Mouse (Mus musculus) hindbrain, embryonic 13.5 days (tissue): ENCODE measurements around the gene Slc1a2. TPM values are rescaled to one million over a fixed set of nuclear protein-coding genes. Genes with fewer than 3 reads are reported as not detected.

Source experiments
- ATAC-seq: fragments of 200-750 bp; cut with Nextera tagmentation; 2 replicates; pipeline ENCODE4 v1.8.0; 2017; ENCODE audit warnings: moderate TSS enrichment; ENCODE audit not compliant: low FRiP score
- H3K27ac ChIP-seq: fragments of 300-500 bp; sonication (generic); 2 replicates; pipeline ENCODE4 v1.5.1; 2015; ENCODE audit warnings: inconsistent platforms, mild to moderate bottlenecking, moderate library complexity
- H3K27me3 ChIP-seq: fragments of 300-500 bp; sonication (generic); 2 replicates; pipeline ENCODE4 v1.6.1; 2015; ENCODE audit warnings: mild to moderate bottlenecking, inconsistent platforms
- H3K36me3 ChIP-seq: fragments of 300-500 bp; sonication (generic); 2 replicates; pipeline ENCODE4 v1.6.1; 2015; ENCODE audit warnings: mild to moderate bottlenecking, inconsistent platforms
- H3K4me1 ChIP-seq: fragments of 300-500 bp; sonication (generic); replicated peaks from 2 replicates; pipeline ENCODE4 v1.6.1; 2015; ENCODE audit warnings: inconsistent platforms
- H3K4me2 ChIP-seq: fragments of 300-500 bp; sonication (generic); 2 replicates; pipeline ENCODE4 v1.6.1; 2015; ENCODE audit warnings: inconsistent platforms, mild to moderate bottlenecking, moderate library complexity
- H3K4me3 ChIP-seq: fragments of 300-500 bp; sonication (generic); 2 replicates; pipeline ENCODE4 v1.5.1; 2015; ENCODE audit warnings: mild to moderate bottlenecking, inconsistent platforms
- H3K9ac ChIP-seq: fragments of 300-500 bp; sonication (generic); 2 replicates; pipeline ENCODE4 v1.6.1; 2015; ENCODE audit warnings: mild to moderate bottlenecking, inconsistent platforms
- H3K9me3 ChIP-seq: fragments of 300-500 bp; sonication (generic); 2 replicates; pipeline ENCODE4 v1.6.1; 2016; ENCODE audit warnings: inconsistent platforms
- WGBS: fragments of 180-500 bp; shearing (Covaris S2); methylation state at CpG from one replicate; pipeline ENCODE4 v1.1.7; 2015; 5-methylcytosine and 5-hydroxymethylcytosine counted together
- polyA plus RNA-seq: library from polyadenylated mRNA; unstranded; fragments of >200 nt; fragmentation: Nextera tagmentation; extraction: Ambion mirVana; gene quantifications from 2 replicates; pipeline ENCODE4 v1.2.1, GENCODE M21; 2015

Slc1a2 gene
- polyA plus RNA-seq, 1 experiment from 2014 or later: 25.2 TPM

DNA sequence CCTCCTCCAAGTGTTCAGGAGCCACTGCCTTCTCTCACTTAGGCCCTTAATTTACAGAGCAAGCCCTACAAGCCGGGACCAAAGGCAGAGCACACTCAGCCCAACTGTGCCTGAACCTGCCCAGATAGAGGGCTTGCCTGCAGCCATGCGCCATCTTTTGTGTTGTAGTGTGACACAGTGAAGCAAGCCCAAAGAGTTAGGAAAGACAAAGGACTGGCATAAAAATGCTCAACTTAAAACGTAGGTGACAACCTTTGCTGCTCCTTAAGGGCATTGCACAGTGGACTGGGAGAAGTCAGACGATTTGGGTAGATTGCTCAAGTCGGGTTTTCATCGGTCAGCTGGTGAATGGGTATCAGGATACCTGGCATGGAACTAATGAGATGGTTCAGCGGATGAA lies 41.5 kb downstream of the Slc1a2 start:
- WGBS: 88% methylated on average over 7 of the region's 7 CpGs
- Histone ChIP-seq H3K36me3 (no peaks in the 10 kb centered on the region), H3K27me3 (no peaks in the 10 kb centered on the region), H3K9ac (no peak overlapping the region), H3K4me1 (no peaks in the 10 kb centered on the region), H3K27ac (no peak overlapping the region), H3K4me3 (no peak overlapping the region), H3K9me3 (no peaks in the 10 kb centered on the region), H3K4me2 (no peak overlapping the region)
- no peak for ATAC-seq

- Histone ChIP-seq H3K9ac (no peak overlapping the region), H3K4me2 (no peak overlapping the region), H3K4me3 (no peak overlapping the region), H3K27ac (no peak overlapping the region), H3K36me3 (no peaks in the 10 kb centered on the region), H3K27me3 (no peaks in the 10 kb centered on the region), H3K9me3 (no peaks in the 10 kb centered on the region), H3K4me1 (no peaks in the 10 kb centered on the region)
- WGBS: 94% methylated on average over 2 of the region's 2 CpGs
- ATAC-seq: no peak
Observed at GRCm38 (mm10) chr2:102700695-102701094, 42.2 kb downstream of the Slc1a2 start.

DNA sequence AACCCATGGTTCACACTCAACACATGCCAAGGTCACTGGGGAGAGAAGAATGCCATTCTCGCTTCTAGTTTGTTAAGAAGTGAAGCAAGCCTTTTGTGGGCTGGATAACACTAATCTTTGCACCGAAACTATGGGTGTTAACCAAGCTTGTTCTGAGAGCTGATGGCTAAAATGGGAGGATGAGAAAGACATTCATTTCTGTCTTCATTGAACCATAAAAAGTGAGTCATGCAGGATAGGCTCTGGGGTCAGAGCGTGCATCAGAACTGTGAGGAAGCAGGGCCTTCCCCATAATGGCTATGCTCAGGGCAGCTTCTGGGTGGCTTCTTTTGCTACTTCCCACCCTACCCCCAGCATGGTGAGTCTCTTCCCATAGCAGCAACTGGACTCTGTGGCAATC lies 42.9 kb downstream of the Slc1a2 start:
- Histone ChIP-seq H3K27ac (no peak overlapping the region), H3K36me3 (no peaks in the 10 kb centered on the region), H3K4me1 (no peaks in the 10 kb centered on the region), H3K9ac (no peak overlapping the region), H3K4me2 (no peak overlapping the region), H3K4me3 (no peak overlapping the region), H3K9me3 (no peaks in the 10 kb centered on the region), H3K27me3 (no peaks in the 10 kb centered on the region)
- 90% methylated on average over 3 of the region's 3 CpGs for WGBS
- no peak for ATAC-seq

GRCm38 (mm10) chr2:102703556-102703955 lies 45.1 kb downstream of the Slc1a2 start:
- Histone ChIP-seq H3K36me3 (no peaks in the 10 kb centered on the region), H3K4me3 (no peak overlapping the region), H3K4me1 (no peaks in the 10 kb centered on the region), H3K9ac (no peak overlapping the region), H3K4me2 (no peak overlapping the region), H3K27me3 (no peaks in the 10 kb centered on the region), H3K9me3 (no peaks in the 10 kb centered on the region), H3K27ac (no peak overlapping the region)
- 70% methylated on average over 3 of the region's 3 CpGs for WGBS
- ATAC-seq: no peak

DNA sequence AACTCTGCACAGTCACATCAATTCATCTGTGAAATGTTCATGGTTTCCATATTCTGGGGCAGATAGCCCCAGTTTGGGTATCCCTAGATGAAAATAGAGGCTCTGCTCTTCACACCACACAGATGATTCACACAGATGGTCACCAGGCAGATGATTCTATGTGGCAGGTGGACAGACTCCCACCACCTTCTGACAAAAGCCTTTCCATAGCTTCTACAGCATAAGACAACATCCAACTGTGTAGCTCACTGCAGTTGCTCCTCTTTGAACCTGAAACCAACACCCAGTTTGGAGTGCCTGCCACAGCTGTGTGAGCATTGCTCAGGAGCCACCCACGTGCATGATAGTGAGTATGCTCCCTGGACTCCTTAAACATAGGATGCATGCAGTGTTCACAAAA lies 46.3 kb downstream of the Slc1a2 start:
- Histone ChIP-seq H3K36me3 (no peaks in the 10 kb centered on the region), H3K4me2 (no peak overlapping the region), H3K9ac (no peak overlapping the region), H3K4me1 (no peaks in the 10 kb centered on the region), H3K9me3 (no peaks in the 10 kb centered on the region), H3K27me3 (no peaks in the 10 kb centered on the region), H3K27ac (no peak overlapping the region), H3K4me3 (no peak overlapping the region)
- 80% methylated on average over 1 of the region's 1 CpGs for WGBS
- ATAC-seq: no peak

- Histone ChIP-seq H3K4me1 (no peaks in the 10 kb centered on the region), H3K9ac (no peak overlapping the region), H3K4me3 (no peak overlapping the region), H3K4me2 (no peak overlapping the region), H3K27me3 (no peaks in the 10 kb centered on the region), H3K9me3 (no peaks in the 10 kb centered on the region), H3K27ac (no peak overlapping the region), H3K36me3 (no peaks in the 10 kb centered on the region)
- no peak for ATAC-seq
- 85% methylated on average over 5 of the region's 5 CpGs for WGBS
Observed at GRCm38 (mm10) chr2:102711511-102711910, 53.1 kb downstream of the Slc1a2 start.

DNA sequence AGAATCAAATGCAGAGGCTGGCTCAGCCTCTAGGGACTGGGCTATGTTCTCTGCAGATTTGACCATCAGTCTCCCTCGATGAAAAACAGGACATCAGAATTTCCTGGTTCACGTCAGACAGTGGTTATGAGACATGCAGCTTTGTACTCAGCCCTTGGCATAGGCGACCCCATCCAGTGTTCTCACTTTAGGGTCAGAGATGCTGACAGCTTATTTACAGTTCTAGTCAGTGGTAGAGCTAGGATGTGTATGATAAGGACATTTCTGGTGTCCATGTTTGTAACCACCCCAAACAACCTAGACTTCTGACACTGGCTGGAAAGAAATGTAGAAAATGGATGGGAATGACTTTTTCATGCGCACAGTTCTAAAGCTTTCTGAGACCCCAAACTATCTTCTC lies 53.6 kb downstream of the Slc1a2 start:
- no peaks in the 10 kb centered on the region for H3K9me3 ChIP-seq
- no peak overlapping the region for H3K27ac ChIP-seq
- H3K36me3 ChIP-seq: no peaks in the 10 kb centered on the region
- no peak for ATAC-seq
- H3K4me3 ChIP-seq: no peak overlapping the region
- no peak overlapping the region for H3K9ac ChIP-seq
- 87% methylated on average over 4 of the region's 4 CpGs for WGBS
- no peaks in the 10 kb centered on the region for H3K4me1 ChIP-seq
- no peaks in the 10 kb centered on the region for H3K27me3 ChIP-seq
- no peak overlapping the region for H3K4me2 ChIP-seq

DNA sequence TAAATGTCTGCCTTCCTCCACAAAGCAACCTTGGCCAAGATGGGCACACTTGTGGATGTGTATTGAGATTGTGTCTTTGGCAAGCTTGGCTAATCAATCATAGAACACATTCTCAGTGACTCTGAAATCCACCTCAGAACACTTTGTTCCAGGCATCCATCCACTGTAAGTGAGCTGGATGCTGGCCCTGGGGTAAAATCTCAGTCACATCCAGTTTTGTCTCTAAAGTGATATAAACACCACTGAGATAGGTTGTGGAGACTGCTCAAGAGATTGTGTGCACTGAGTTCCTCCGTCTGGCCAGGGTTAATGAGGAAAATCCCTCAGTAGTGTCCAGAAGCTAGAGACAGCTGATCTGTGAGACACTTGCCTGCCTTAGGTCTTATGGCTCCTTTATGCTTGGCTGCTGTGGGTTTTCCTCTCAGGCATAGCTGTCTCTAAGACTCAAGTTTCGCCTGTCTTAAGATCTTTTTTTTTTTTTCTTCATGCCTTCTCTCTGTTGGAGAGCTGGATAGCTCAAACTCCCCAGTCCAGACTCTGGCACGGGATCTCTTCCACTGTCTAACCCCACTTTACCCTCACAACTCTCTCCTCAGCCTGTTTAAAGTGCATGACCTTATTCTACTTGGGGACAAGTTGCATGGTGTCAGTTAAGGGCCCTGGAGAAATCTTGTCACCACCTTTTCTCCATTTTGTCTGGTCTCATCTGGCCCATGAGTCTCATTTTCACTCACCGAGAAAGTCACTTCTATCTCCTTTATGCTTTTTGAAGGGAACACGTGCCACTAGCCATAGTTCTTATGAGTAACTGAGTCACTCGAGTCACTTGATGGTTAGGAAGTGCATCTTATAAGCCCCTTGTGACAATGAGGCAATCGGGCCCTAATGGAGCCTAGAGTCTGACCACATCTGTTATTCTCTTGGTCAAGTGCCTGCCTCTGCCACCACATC lies 54.5 kb downstream of the Slc1a2 start:
- Histone ChIP-seq H3K27me3 (no peaks in the 10 kb centered on the region), H3K4me1 (no peaks in the 10 kb centered on the region), H3K9ac (no peak overlapping the region), H3K4me2 (no peak overlapping the region), H3K4me3 (no peak overlapping the region), H3K36me3 (no peaks in the 10 kb centered on the region), H3K27ac (no peak overlapping the region), H3K9me3 (no peaks in the 10 kb centered on the region)
- ATAC-seq: no peak
- WGBS: 81% methylated on average over 7 of the region's 7 CpGs

DNA sequence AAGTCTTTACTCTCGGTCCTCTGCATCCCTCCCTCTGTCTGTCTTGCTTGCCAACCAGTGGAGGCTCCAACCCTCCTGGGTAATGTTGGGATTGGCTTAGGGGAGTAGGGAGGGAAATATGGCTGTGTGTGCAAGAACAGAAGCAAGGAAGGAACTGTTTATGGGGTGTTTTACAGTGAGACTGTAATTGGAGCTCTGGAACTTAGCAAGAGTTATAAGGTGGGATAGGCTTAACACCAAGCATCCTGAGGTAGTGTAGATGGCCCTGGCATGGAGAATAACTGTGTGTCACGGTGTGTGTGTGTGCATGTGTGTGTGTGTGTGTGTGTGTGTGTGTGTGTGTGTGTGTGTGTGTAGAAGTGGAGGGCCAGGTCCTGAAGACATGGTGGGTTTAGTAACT lies 55.9 kb downstream of the Slc1a2 start:
- no peak for ATAC-seq
- H3K9me3 ChIP-seq: no peaks in the 10 kb centered on the region
- H3K27me3 ChIP-seq: no peaks in the 10 kb centered on the region
- 89% methylated on average over 2 of the region's 2 CpGs for WGBS
- H3K9ac ChIP-seq: no peak overlapping the region
- no peak overlapping the region for H3K4me2 ChIP-seq
- no peak overlapping the region for H3K4me3 ChIP-seq
- no peaks in the 10 kb centered on the region for H3K4me1 ChIP-seq
- no peak overlapping the region for H3K27ac ChIP-seq
- no peaks in the 10 kb centered on the region for H3K36me3 ChIP-seq

DNA sequence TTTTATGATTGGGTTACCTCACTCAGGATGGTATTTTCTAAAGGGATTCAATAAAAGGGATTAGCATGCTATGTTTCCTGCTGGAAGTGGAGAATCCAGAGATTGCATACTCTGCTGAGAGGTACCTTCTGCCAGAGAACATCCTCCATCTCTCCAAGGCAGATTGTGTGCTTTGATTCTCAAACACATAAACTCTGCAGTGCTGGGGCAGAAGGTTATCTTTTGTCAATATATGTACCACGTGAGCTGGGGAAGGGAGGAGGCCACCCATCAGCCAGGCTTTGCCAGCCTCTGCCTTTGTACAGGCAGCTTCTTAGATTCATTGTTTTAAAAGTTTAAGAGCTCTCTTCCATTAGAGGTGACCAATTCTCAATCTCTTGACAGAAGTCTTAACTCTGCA lies 57.3 kb downstream of the Slc1a2 start:
- no peaks in the 10 kb centered on the region for H3K9me3 ChIP-seq
- no peak overlapping the region for H3K4me2 ChIP-seq
- H3K4me3 ChIP-seq: no peak overlapping the region
- no peaks in the 10 kb centered on the region for H3K4me1 ChIP-seq
- H3K9ac ChIP-seq: no peak overlapping the region
- no peaks in the 10 kb centered on the region for H3K27me3 ChIP-seq
- H3K36me3 ChIP-seq: no peaks in the 10 kb centered on the region
- no peak for ATAC-seq
- whole genome bisulfite sequencing: 58% methylated on average over 1 of the region's 1 CpGs
- H3K27ac ChIP-seq: no peak overlapping the region

DNA sequence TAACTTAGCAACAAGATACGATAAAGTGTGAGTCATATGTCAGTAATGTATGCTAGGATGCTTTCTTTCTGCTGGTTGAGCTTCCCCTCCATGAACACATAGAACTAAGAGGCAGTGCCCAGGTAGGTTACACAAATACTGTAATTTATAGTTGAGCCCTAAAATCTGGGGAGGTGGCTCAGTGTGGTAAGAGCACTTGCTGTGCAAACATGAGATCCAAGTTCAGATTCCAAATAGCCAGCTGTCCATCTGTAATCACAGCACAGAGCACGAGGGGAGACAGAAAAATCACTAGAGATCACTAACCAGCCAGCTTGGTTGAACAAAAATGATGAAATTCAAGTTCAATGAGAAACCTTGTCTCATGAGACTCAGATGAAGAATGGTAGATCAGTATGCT lies 63.4 kb downstream of the Slc1a2 start:
- ATAC-seq: no peak
- no peak overlapping the region for H3K4me2 ChIP-seq
- H3K36me3 ChIP-seq: no peaks in the 10 kb centered on the region
- H3K9ac ChIP-seq: no peak overlapping the region
- no peaks in the 10 kb centered on the region for H3K27me3 ChIP-seq
- H3K4me3 ChIP-seq: no peak overlapping the region
- no peak overlapping the region for H3K27ac ChIP-seq
- 78% methylated on average over 2 of the region's 2 CpGs for WGBS
- H3K9me3 ChIP-seq: no peaks in the 10 kb centered on the region
- no peaks in the 10 kb centered on the region for H3K4me1 ChIP-seq

DNA sequence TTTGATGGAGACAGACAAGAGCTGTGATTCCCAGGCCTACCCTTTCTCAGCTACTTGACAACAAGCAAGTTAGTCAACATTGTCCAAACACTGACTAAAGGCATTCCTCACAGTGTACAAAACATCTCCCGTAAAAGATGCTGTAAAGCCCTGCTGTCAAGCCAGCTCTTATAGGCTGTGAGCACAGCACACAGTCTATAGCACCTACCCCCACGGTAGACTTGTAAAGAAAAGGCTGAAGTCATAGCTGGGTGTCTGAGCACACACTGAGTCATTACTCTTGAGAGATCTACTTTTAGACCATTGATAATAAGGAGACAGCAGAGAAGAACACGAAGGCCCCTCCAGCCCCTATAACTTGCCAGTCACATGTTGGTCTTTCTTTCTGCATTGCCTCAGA lies 66.6 kb downstream of the Slc1a2 start:
- Histone ChIP-seq H3K9me3 (no peaks in the 10 kb centered on the region), H3K4me3 (no peak overlapping the region), H3K36me3 (no peaks in the 10 kb centered on the region), H3K27me3 (no peaks in the 10 kb centered on the region), H3K27ac (no peak overlapping the region), H3K4me2 (no peak overlapping the region), H3K9ac (no peak overlapping the region), H3K4me1 (peaks cover 1% of the 10 kb centered on the region; the same call in 1 of the 2 replicates)
- no peak for ATAC-seq
- WGBS: 76% methylated on average over 3 of the region's 3 CpGs

DNA sequence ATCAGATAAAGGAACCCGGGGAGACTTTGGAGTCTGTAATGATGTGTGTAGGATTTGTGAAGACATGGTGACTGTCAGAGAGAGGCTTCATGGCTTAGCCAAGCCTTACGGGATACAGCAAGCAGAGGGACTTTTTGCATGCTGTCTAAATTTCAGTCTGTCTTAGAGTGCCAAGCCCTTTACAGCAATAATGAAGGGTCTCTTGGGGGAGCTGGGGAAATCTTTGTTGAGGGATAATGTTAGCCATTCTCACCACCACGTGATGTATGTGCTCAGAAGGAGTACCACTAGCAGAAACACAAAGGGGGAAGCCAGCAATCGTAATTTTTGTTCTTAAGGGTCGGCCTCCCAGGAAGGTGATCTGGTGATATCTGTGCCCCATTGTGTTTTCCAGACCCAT lies 71.9 kb downstream of the Slc1a2 start:
- H3K9me3 ChIP-seq: no peaks in the 10 kb centered on the region
- no peaks in the 10 kb centered on the region for H3K36me3 ChIP-seq
- no peak for ATAC-seq
- H3K4me2 ChIP-seq: no peak overlapping the region
- H3K27me3 ChIP-seq: no peaks in the 10 kb centered on the region
- no peak overlapping the region for H3K27ac ChIP-seq
- H3K9ac ChIP-seq: no peak overlapping the region
- peaks cover 21% of the 10 kb centered on the region for H3K4me1 ChIP-seq
- 67% methylated on average over 5 of the region's 5 CpGs for WGBS
- H3K4me3 ChIP-seq: no peak overlapping the region
